In the genomic region with DNA sequence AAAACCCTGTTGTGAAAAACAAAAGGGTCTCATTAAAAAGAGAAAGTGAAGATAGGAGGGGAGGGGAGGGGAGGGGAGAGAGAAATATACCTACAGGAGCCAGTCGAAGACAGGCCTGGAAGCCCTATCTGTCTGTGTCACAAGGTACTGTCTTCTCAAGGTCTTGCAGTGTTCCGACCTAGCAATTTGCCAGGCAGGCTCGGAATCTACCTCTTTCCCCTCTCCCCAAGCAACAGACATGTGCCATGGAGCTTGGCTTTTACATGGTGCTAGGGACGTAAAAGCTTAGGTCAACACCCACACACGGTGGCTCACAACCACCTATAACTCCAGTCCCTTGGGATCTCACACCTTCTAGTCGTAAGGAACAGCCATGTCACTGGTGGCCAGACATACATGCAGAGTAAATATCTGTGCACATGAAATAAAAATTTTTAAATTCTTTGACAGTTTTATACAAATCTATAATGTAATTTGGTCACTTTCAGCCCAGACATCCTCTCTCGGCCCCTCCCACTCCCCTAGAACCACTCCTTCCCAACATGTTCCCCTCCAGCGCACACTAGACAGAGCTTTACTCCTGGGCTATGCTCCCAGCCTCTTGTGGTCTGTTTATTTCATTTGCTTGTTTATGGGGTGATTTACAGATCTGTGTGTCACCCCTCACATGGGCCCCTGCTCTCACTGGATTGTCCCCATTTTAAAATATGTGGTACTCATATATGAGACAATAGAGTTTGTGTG, we compare ENCODE assay signal across 19 mouse cellular contexts.
DNase-seq lines count a peak whose midpoint lies in the region; ATAC-seq and TF ChIP-seq lines count a peak whose summit lies in the region.
"Had no signal": no experiment of that assay in that cellular context is flagged by ENCODE, and none has a peak within 500 bp of the region (broad histone marks: within the 10 kb centered on the region; RNA-seq: fewer than 3 reads in every experiment).

No protein-coding gene starts in this region.

- H3K9me3 ChIP-seq in heart, embryonic 16.5 days (replicated peaks; ENCODE audit: control insufficient read depth, low read length), result no peaks in the 10 kb centered on the region
- H3K9me3 ChIP-seq in kidney, postnatal 0 days (replicated peaks; ENCODE audit: low read length), result no peaks in the 10 kb centered on the region
- H3K9me3 ChIP-seq: embryonic facial prominence, embryonic 13.5 days; forebrain, embryonic 12.5 days; hindbrain, embryonic 12.5 days had no signal

- no peaks in the 10 kb centered on the region for H3K79me2 ChIP-seq in heart, adult 2 months (replicated peaks; ENCODE audit: control insufficient read depth, insufficient read depth, low read length)

- 0 out of 2 replicates have a peak overlapping the region, but pooled peaks have one; percentile 26 for H3K27ac ChIP-seq in heart, embryonic 16.5 days (ENCODE audit: low read length)
- H3K27ac ChIP-seq in heart, adult 2 months, result no peak overlapping the region; the same call in 1 of the 2 replicates
- 0 out of 2 replicates have a peak overlapping the region, but pooled peaks have one; percentile 19 for H3K27ac ChIP-seq in kidney, postnatal 0 days
- H3K27ac ChIP-seq: forebrain, embryonic 12.5 days; hindbrain, embryonic 12.5 days had no signal

- H3K4me3 ChIP-seq in heart, embryonic 16.5 days (ENCODE audit: low read length), result no peak overlapping the region
- H3K4me3 ChIP-seq in heart, adult 2 months, result no peak overlapping the region
- no peak overlapping the region for H3K4me3 ChIP-seq in kidney, postnatal 0 days (replicated peaks; ENCODE audit: low read depth, low read length)
- H3K4me3 ChIP-seq: embryonic facial prominence, embryonic 13.5 days; forebrain, embryonic 12.5 days; hindbrain, embryonic 12.5 days had no signal

- ATAC-seq in heart, embryonic 16.5 days (replicated peaks; ENCODE audit: extremely low read depth, insufficient read depth, low FRiP score), result no peak
- ATAC-seq in kidney, postnatal 0 days (replicated peaks; ENCODE audit: low FRiP score, low read depth), result peak; percentile 62; the same call in 1 of the 2 replicates
- ATAC-seq: forebrain, embryonic 16.5 days; hindbrain, embryonic 16.5 days; inflammation-experienced regulatory T-cells, adult 6 months had no signal

- no peaks in the 10 kb centered on the region for H3K27me3 ChIP-seq in heart, embryonic 16.5 days (ENCODE audit: control insufficient read depth, insufficient read depth, low read length)
- no peaks in the 10 kb centered on the region for H3K27me3 ChIP-seq in heart, adult 2 months (ENCODE audit: control insufficient read depth, insufficient read depth, low read length)
- no peaks in the 10 kb centered on the region for H3K27me3 ChIP-seq in kidney, postnatal 0 days (ENCODE audit: insufficient read depth, low read length)
- H3K27me3 ChIP-seq: embryonic facial prominence, embryonic 13.5 days; forebrain, embryonic 12.5 days; hindbrain, embryonic 12.5 days had no signal

- 83% methylated on average over 8 of the region's 8 CpGs for WGBS in heart, embryonic 16.5 days
- 91% methylated on average over 8 of the region's 8 CpGs for WGBS in heart, adult 2 months
- 66% methylated on average over 8 of the region's 8 CpGs for WGBS in kidney, postnatal 0 days

- peak; percentile 88 for DNase-seq in heart, adult 11 months
- DNase-seq in heart, postnatal 36 days, result no peak
- no peak for DNase-seq in heart, adult 2 months
- DNase-seq in kidney, postnatal 0 days (ENCODE audit: low spot score), result peak; percentile 67
- DNase-seq in kidney, adult 8-10 months, result no peak
- DNase-seq: adrenal gland, postnatal 10 days; cerebellum, adult 11 months; cerebellum, adult 9-10 months; cerebellum, postnatal 36 days; gastrocnemius, postnatal 10 days; heart, postnatal 4 days had no signal

- H3K36me3 ChIP-seq in heart, embryonic 16.5 days (ENCODE audit: control insufficient read depth, insufficient read depth), result peaks cover 4% of the 10 kb centered on the region
- H3K36me3 ChIP-seq in heart, adult 2 months (ENCODE audit: control insufficient read depth, insufficient read depth, low read length), result peaks cover 29% of the 10 kb centered on the region
- peaks cover 8% of the 10 kb centered on the region; the same call in 1 of the 2 replicates for H3K36me3 ChIP-seq in kidney, postnatal 0 days (ENCODE audit: insufficient read depth, low read length)

- peaks cover 83% of the 10 kb centered on the region for H3K4me1 ChIP-seq in heart, embryonic 16.5 days (ENCODE audit: control insufficient read depth, insufficient read depth, low read length)
- peaks cover 42% of the 10 kb centered on the region for H3K4me1 ChIP-seq in heart, adult 2 months (ENCODE audit: control insufficient read depth, insufficient read depth, low read length)
- H3K4me1 ChIP-seq in kidney, postnatal 0 days (replicated peaks; ENCODE audit: insufficient read depth, low read length), result peaks cover 54% of the 10 kb centered on the region

- no peak for TF ChIP-seq EP300 in heart, adult 2 months (IDR thresholded peaks at IDR 0.05; ENCODE audit: insufficient read depth, low read depth, low read length)

- H3K4me2 ChIP-seq in heart, embryonic 16.5 days (ENCODE audit: low read depth, low read length), result no peak overlapping the region
- no peak overlapping the region for H3K4me2 ChIP-seq in kidney, postnatal 0 days (ENCODE audit: low read length)
- H3K4me2 ChIP-seq: embryonic facial prominence, embryonic 13.5 days; forebrain, embryonic 12.5 days; heart, embryonic 11.5 days; hindbrain, embryonic 12.5 days had no signal

- TF ChIP-seq CTCF in heart, adult 2 months (IDR thresholded peaks at IDR 0.05), result no peak
- TF ChIP-seq CTCF in kidney, postnatal 0 days (IDR thresholded peaks at IDR 0.05; ENCODE audit: low read depth), result no peak

- no peak overlapping the region for H3K9ac ChIP-seq in heart, embryonic 16.5 days (ENCODE audit: low read length)
- H3K9ac ChIP-seq in heart, adult 2 months (ENCODE audit: low read depth, low read length), result no peak overlapping the region
- H3K9ac ChIP-seq in kidney, postnatal 0 days (ENCODE audit: low read depth, low read length), result no peak overlapping the region
- H3K9ac ChIP-seq: embryonic facial prominence, embryonic 13.5 days; forebrain, embryonic 12.5 days; hindbrain, embryonic 12.5 days had no signal

- intact Hi-C loops in heart, postnatal 36 days (cut with DNase I), result no loop called here
- intact Hi-C loops in heart, adult 2 months (cut with DNase I), result no loop called here

- TF ChIP-seq POLR2A in heart, adult 2 months (IDR thresholded peaks at IDR 0.05; ENCODE audit: insufficient read depth, low read depth, low read length), result no peak

Comparison
In these comparisons a context has a peak if more than half of its experiments do, and no peak if none do; other contexts are left out.
1. DNase-seq: peak in heart, adult 11 months (single experiment) and kidney, postnatal 0 days (single experiment); none in heart, postnatal 36 days (0 of 2), heart, adult 2 months (0 of 2) and kidney, adult 8-10 months (0 of 2).